ENCODE assay signal across 25 mouse cellular contexts in the genomic region with DNA sequence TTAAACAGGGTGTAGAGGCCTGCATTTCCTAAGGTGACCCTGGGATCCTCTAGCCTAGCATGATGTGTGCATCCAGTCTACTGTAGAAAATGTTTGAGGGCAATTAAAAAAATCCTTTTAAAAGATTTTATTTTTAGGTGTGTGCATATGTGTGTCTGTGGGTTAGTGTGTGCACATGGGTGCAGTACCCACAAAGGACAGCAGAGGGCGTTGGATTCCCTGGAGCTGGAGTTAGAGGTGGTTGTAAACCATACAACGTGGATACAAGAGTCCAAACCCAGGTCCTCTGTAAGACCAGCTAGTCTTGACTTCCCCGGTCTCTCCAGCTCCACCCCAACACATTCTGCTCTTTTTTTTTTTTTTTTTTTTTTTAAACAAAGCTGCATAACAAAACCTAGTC. TPM values are rescaled to one million over a fixed set of nuclear protein-coding genes. Genes with fewer than 3 reads are reported as not detected.
A peak's percentile ranks its signal among the peaks of the same experiment; 100 is the strongest.
DNase-seq lines count a peak whose midpoint lies in the region; ATAC-seq and TF ChIP-seq lines count a peak whose summit lies in the region.
"Had no signal": no experiment of that assay in that cellular context is flagged by ENCODE, and none has a peak within 500 bp of the region (broad histone marks: within the 10 kb centered on the region; RNA-seq: fewer than 3 reads in every experiment).

No protein-coding gene starts in this region.

- ATAC-seq in intestine, postnatal 0 days, result no peak
- no peak for ATAC-seq in intestine, embryonic 16.5 days
- no peak for ATAC-seq in liver, postnatal 0 days
- ATAC-seq: CD4-positive, CD25-positive, alpha-beta regulatory T cell, adult 4 months; forebrain, embryonic 14.5 days; midbrain, embryonic 13.5 days had no signal

- no peaks in the 10 kb centered on the region for H3K4me1 ChIP-seq in intestine, postnatal 0 days (replicated peaks; ENCODE audit: control insufficient read depth, insufficient read depth, low read length)
- H3K4me1 ChIP-seq in intestine, embryonic 16.5 days (ENCODE audit: control insufficient read depth, insufficient read depth, low read length), result no peaks in the 10 kb centered on the region
- no peaks in the 10 kb centered on the region for H3K4me1 ChIP-seq in liver, postnatal 0 days (ENCODE audit: insufficient read depth)
- H3K4me1 ChIP-seq in MEL (ENCODE audit: control insufficient read depth in 1 of 2, insufficient read depth in 2 of 2, low read length in 2 of 2), result no peaks in the 10 kb centered on the region
- H3K4me1 ChIP-seq in small intestine, adult 2 months (ENCODE audit: control insufficient read depth, insufficient read depth, insufficient read length, low read length), result no peaks in the 10 kb centered on the region
- H3K4me1 ChIP-seq: embryonic facial prominence, embryonic 15.5 days; heart, embryonic 12.5 days; hindbrain, embryonic 10.5 days; midbrain, embryonic 13.5 days had no signal

- WGBS in intestine, postnatal 0 days, result 64% methylated on average over 3 of the region's 3 CpGs
- WGBS in intestine, embryonic 16.5 days, result 65% methylated on average over 3 of the region's 3 CpGs
- 66% methylated on average over 3 of the region's 3 CpGs for WGBS in liver, postnatal 0 days (ENCODE audit: insufficient replicate concordance)
- WGBS in small intestine, adult 2 months, result 62% methylated on average over 3 of the region's 3 CpGs

- H3K4me2 ChIP-seq in intestine, postnatal 0 days (replicated peaks; ENCODE audit: low read depth), result no peak overlapping the region
- H3K4me2 ChIP-seq in intestine, embryonic 16.5 days (ENCODE audit: low read depth, low read length), result no peak overlapping the region
- H3K4me2 ChIP-seq in liver, postnatal 0 days (ENCODE audit: low read depth, low read length), result no peak overlapping the region
- H3K4me2 ChIP-seq: embryonic facial prominence, embryonic 15.5 days; heart, embryonic 12.5 days; midbrain, embryonic 13.5 days had no signal

- no peak for TF ChIP-seq EP300 in liver, postnatal 0 days (IDR thresholded peaks at IDR 0.05; ENCODE audit: low read depth)
- TF ChIP-seq EP300 in MEL (IDR thresholded peaks at IDR 0.05; ENCODE audit: low read depth in 1 of 2, low read length in 2 of 2), result no peak

- no peaks in the 10 kb centered on the region for H3K36me3 ChIP-seq in intestine, postnatal 0 days (ENCODE audit: control insufficient read depth, insufficient read depth)
- H3K36me3 ChIP-seq in intestine, embryonic 16.5 days (ENCODE audit: control insufficient read depth, insufficient read depth, low read length), result no peaks in the 10 kb centered on the region
- peaks cover 5% of the 10 kb centered on the region; the same call in 1 of the 2 replicates for H3K36me3 ChIP-seq in liver, postnatal 0 days (replicated peaks; ENCODE audit: insufficient read depth, low read length)
- H3K36me3 ChIP-seq in MEL (ENCODE audit: control insufficient read depth in 1 of 2, insufficient read depth in 2 of 2, low read length in 2 of 2), result no peaks in the 10 kb centered on the region
- H3K36me3 ChIP-seq in small intestine, adult 2 months (ENCODE audit: control insufficient read depth, insufficient read depth, low read length), result peaks cover 13% of the 10 kb centered on the region; the same call in 1 of the 2 replicates
- H3K36me3 ChIP-seq: embryonic facial prominence, embryonic 15.5 days; heart, embryonic 12.5 days; hindbrain, embryonic 10.5 days; midbrain, embryonic 13.5 days had no signal

- TF ChIP-seq CTCF in intestine, postnatal 0 days (IDR thresholded peaks at IDR 0.05; ENCODE audit: low read depth), result peak; percentile 34
- peak; percentile 37; the same call in 1 of the 2 replicates for TF ChIP-seq CTCF in liver, postnatal 0 days (IDR thresholded peaks at IDR 0.05; ENCODE audit: low read depth)
- TF ChIP-seq CTCF in MEL (IDR thresholded peaks at IDR 0.05 in 2 of 3, conservative IDR thresholded peaks at IDR 0.05 in 1 of 3; ENCODE audit: control insufficient read depth in 1 of 3, insufficient read depth in 1 of 3, low read depth in 2 of 3, low read length in 3 of 3, poor library complexity in 1 of 3, severe bottlenecking in 1 of 3), result peak; percentile 24 to 26 (median 24); a peak in 3 of 6 replicates
- peak; percentile 53; the same call in 1 of the 2 replicates for TF ChIP-seq CTCF in small intestine, adult 2 months (IDR thresholded peaks at IDR 0.05; ENCODE audit: extremely low read depth, insufficient read length, insufficient replicate concordance, low read depth, low read length)

- H3K27me3 ChIP-seq in intestine, postnatal 0 days (replicated peaks; ENCODE audit: control insufficient read depth, insufficient read depth, low read length), result no peaks in the 10 kb centered on the region
- no peaks in the 10 kb centered on the region for H3K27me3 ChIP-seq in intestine, embryonic 16.5 days (replicated peaks; ENCODE audit: control insufficient read depth, insufficient read depth, low read length)
- H3K27me3 ChIP-seq in liver, postnatal 0 days (ENCODE audit: insufficient read depth, low read length), result no peaks in the 10 kb centered on the region
- no peaks in the 10 kb centered on the region for H3K27me3 ChIP-seq in MEL (ENCODE audit: control insufficient read depth in 1 of 2, insufficient read depth in 2 of 2, low read length in 2 of 2)
- H3K27me3 ChIP-seq in small intestine, adult 2 months (ENCODE audit: control insufficient read depth, insufficient read depth, low read length), result no peaks in the 10 kb centered on the region
- H3K27me3 ChIP-seq: embryonic facial prominence, embryonic 15.5 days; heart, embryonic 12.5 days; midbrain, embryonic 13.5 days had no signal

- no peak for TF ChIP-seq POLR2A in MEL (IDR thresholded peaks at IDR 0.05; ENCODE audit: control insufficient read depth in 1 of 2, insufficient read depth in 1 of 2, low read depth in 1 of 2, low read length in 2 of 2, poor library complexity in 1 of 2)
- no peak for TF ChIP-seq POLR2A in small intestine, adult 2 months (IDR thresholded peaks at IDR 0.05; ENCODE audit: low read depth, low read length)

- H3K4me3 ChIP-seq in intestine, postnatal 0 days (ENCODE audit: low read depth, low read length), result no peak overlapping the region
- no peak overlapping the region for H3K4me3 ChIP-seq in intestine, embryonic 16.5 days (ENCODE audit: low read length)
- no peak overlapping the region for H3K4me3 ChIP-seq in liver, postnatal 0 days (ENCODE audit: low read depth, low read length)
- H3K4me3 ChIP-seq in MEL (ENCODE audit: control insufficient read depth in 1 of 2, insufficient read depth in 1 of 2, low read depth in 2 of 2, low read length in 2 of 2), result no peak overlapping the region
- no peak overlapping the region for H3K4me3 ChIP-seq in small intestine, adult 2 months (ENCODE audit: low read depth, low read length)
- H3K4me3 ChIP-seq: embryonic facial prominence, embryonic 15.5 days; heart, embryonic 12.5 days; hindbrain, embryonic 10.5 days; midbrain, embryonic 13.5 days had no signal

- no peak overlapping the region for H3K27ac ChIP-seq in intestine, postnatal 0 days (ENCODE audit: low read depth, low read length)
- no peak overlapping the region for H3K27ac ChIP-seq in intestine, embryonic 16.5 days (ENCODE audit: low read length)
- H3K27ac ChIP-seq in liver, postnatal 0 days (ENCODE audit: low read depth), result no peak overlapping the region
- H3K27ac ChIP-seq in MEL (ENCODE audit: control insufficient read depth, low read depth, low read length), result no peak overlapping the region
- H3K27ac ChIP-seq in small intestine, adult 2 months (ENCODE audit: insufficient read depth, low read depth, low read length), result no peak overlapping the region
- H3K27ac ChIP-seq: embryonic facial prominence, embryonic 15.5 days; hindbrain, embryonic 10.5 days; midbrain, embryonic 13.5 days had no signal

- no peaks in the 10 kb centered on the region for H3K79me2 ChIP-seq in MEL (ENCODE audit: control insufficient read depth, insufficient read depth, low read length, poor library complexity)

- no peak overlapping the region for H3K9ac ChIP-seq in intestine, postnatal 0 days (ENCODE audit: low read depth, low read length)
- H3K9ac ChIP-seq in intestine, embryonic 16.5 days (ENCODE audit: low read depth, low read length), result no peak overlapping the region
- H3K9ac ChIP-seq in liver, postnatal 0 days (replicated peaks), result no peak overlapping the region
- no peak overlapping the region for H3K9ac ChIP-seq in MEL (ENCODE audit: control insufficient read depth, low read depth, low read length, poor library complexity, severe bottlenecking)
- H3K9ac ChIP-seq: embryonic facial prominence, embryonic 15.5 days; heart, embryonic 12.5 days; midbrain, embryonic 13.5 days had no signal

- DNase-seq in liver, postnatal 0 days, result no peak
- DNase-seq in liver, result no peak
- DNase-seq in MEL (ENCODE audit: low read depth, low spot score), result no peak
- DNase-seq in T-cell, adult 2 months (ENCODE audit: low spot score), result no peak
- no peak for DNase-seq in cerebellum, postnatal 4 days (ENCODE audit: low spot score in 2 of 2)
- DNase-seq: adrenal gland, adult 2 months; cerebellum, adult 2 months; gastrocnemius, postnatal 10 days; heart, adult 11 months; heart, postnatal 10 days; kidney, adult 2 months; kidney, postnatal 14 days; layer of hippocampus, postnatal 36 days; lung, adult 2 months; thymus, adult 18-20 months; thymus, postnatal 4 days had no signal

- peaks cover 4% of the 10 kb centered on the region; the same call in 1 of the 2 replicates for H3K9me3 ChIP-seq in intestine, postnatal 0 days (ENCODE audit: control insufficient read depth)
- no peaks in the 10 kb centered on the region for H3K9me3 ChIP-seq in intestine, embryonic 16.5 days (ENCODE audit: control insufficient read depth, low read length)
- H3K9me3 ChIP-seq in liver, postnatal 0 days (ENCODE audit: low read length), result 0 out of 2 replicates have a peak, but pooled peaks cover 3% of the 10 kb centered on the region
- H3K9me3 ChIP-seq in MEL (replicated peaks; ENCODE audit: insufficient read depth, low read length), result no peaks in the 10 kb centered on the region
- H3K9me3 ChIP-seq: embryonic facial prominence, embryonic 15.5 days had no signal

- no peak for TF ChIP-seq RAD21 in MEL (IDR thresholded peaks at IDR 0.05; ENCODE audit: low read depth, low read length)

TF ChIP-seq in MEL, 35 proteins besides CTCF, POLR2A, EP300 and RAD21 (continues in another document):
- TF ChIP-seq JUND (IDR thresholded peaks at IDR 0.05; ENCODE audit: low read depth, low read length), result no peak
- TF ChIP-seq TBP (IDR thresholded peaks at IDR 0.05; ENCODE audit: low read depth, low read length), result no peak
- TF ChIP-seq ZKSCAN1 (IDR thresholded peaks at IDR 0.05; ENCODE audit: low read depth, low read length), result no peak
- no peak for TF ChIP-seq CHD1 (IDR thresholded peaks at IDR 0.05; ENCODE audit: low read depth, low read length)
- TF ChIP-seq CHD2 (IDR thresholded peaks at IDR 0.05; ENCODE audit: low read length), result no peak
- no peak for TF ChIP-seq SIN3A (IDR thresholded peaks at IDR 0.05; ENCODE audit: low read length)

RNA-seq across cellular contexts. Expression of a gene that starts 36.0 kb away (rescaled TPM):
- polyA plus RNA-seq in intestine, postnatal 0 days (2015; fragmentation: Nextera tagmentation; extraction: Ambion mirVana), result 6.0 and 7.7 TPM in 2 replicates
- polyA plus RNA-seq in intestine, embryonic 16.5 days (2015; fragmentation: Nextera tagmentation; extraction: Ambion mirVana), result 7.9 and 8.7 TPM in 2 replicates
- 12.6 and 12.8 TPM in 2 replicates for polyA plus RNA-seq in liver, postnatal 0 days (2015; fragmentation: Nextera tagmentation; extraction: Ambion mirVana)
- not detected in 2 replicates for total RNA-seq in MEL (2012; rRNA removed)
- polyA plus RNA-seq in MEL (2012; ENCODE audit: insufficient read depth in 1 of 2, insufficient read length in 2 of 2, low read depth in 1 of 2, low replicate concordance in 2 of 2, missing spikeins in 1 of 2), result not detected
- 4.4 and 7.4 TPM in 2 replicates for polyA plus RNA-seq in small intestine, adult 2 months (2012; rRNA removed)
